Mouse (Mus musculus) frontal cortex, postnatal 10 days (tissue): ENCODE measurements around the gene Entpd3.
"Not testable (repeated sequence)": the region's sequence is repeated elsewhere in the genome, so short reads cannot be mapped to it uniquely, and the experiment has no call there.

Experiments used
- DNase-seq, 2 experiments: peaks; one replicate each; pipeline ENCODE4 v3.0.0; 2022; ENCODE audit warnings: low spot score in 2 of 2, mixed read lengths in 1 of 2

Entpd3 gene

GRCm38 (mm10) chr9:120533446-120533950 is 6.1 kb upstream of the Entpd3 start:
- DNase-seq = not testable (repeated sequence)

- no peak for DNase-seq
Observed at GRCm38 (mm10) chr9:120541411-120541810, 1.8 kb downstream of the Entpd3 start.

- DNase-seq = no peak
Observed at GRCm38 (mm10) chr9:120542241-120542640, 2.6 kb downstream of the Entpd3 start.

- no peak for DNase-seq
Observed at GRCm38 (mm10) chr9:120545994-120546393, 6.4 kb downstream of the Entpd3 start.

- no peak for DNase-seq
Observed at GRCm38 (mm10) chr9:120546482-120546881, 6.9 kb downstream of the Entpd3 start.

GRCm38 (mm10) chr9:120547026-120547668 is 7.5 kb downstream of the Entpd3 start:
- no peak for DNase-seq

- no peak for DNase-seq
Observed at GRCm38 (mm10) chr9:120550778-120551177, 11.2 kb downstream of the Entpd3 start.

- DNase-seq = no peak
Observed at GRCm38 (mm10) chr9:120563590-120563989, 24.0 kb downstream of the Entpd3 start.

- DNase-seq = no peak
Observed at GRCm38 (mm10) chr9:120564247-120564646, 24.6 kb downstream of the Entpd3 start.

- DNase-seq = no peak
Observed at GRCm38 (mm10) chr9:120566384-120566783, 26.8 kb downstream of the Entpd3 start.

- no peak for DNase-seq
Observed at GRCm38 (mm10) chr9:120568917-120569316, 29.3 kb downstream of the Entpd3 start.

GRCm38 (mm10) chr9:120569721-120570333 is 30.2 kb downstream of the Entpd3 start:
- DNase-seq = peak; percentile 18 to 43

GRCm38 (mm10) chr9:120570334-120570725 is 30.7 kb downstream of the Entpd3 start:
- no peak for DNase-seq

GRCm38 (mm10) chr9:120570741-120571592 is 31.3 kb downstream of the Entpd3 start, which contains the start of gene Rpl14:
TSS of gene Rpl14 (plus strand) at chr9:120571444.
- peak; percentile 95 to 98 for DNase-seq

GRCm38 (mm10) chr9:120571593-120572385 is 32.2 kb downstream of the Entpd3 start:
- no peak for DNase-seq

- no peak for DNase-seq
Observed at GRCm38 (mm10) chr9:120575748-120576661, 36.4 kb downstream of the Entpd3 start.

- no peak for DNase-seq
Observed at GRCm38 (mm10) chr9:120576662-120577013, 37.0 kb downstream of the Entpd3 start.

GRCm38 (mm10) chr9:120577133-120577651 is 37.6 kb downstream of the Entpd3 start:
- peak; percentile 78 to 79 for DNase-seq

- no peak for DNase-seq
Observed at GRCm38 (mm10) chr9:120577706-120578405, 38.2 kb downstream of the Entpd3 start.

- peak in 1 of 2 experiments; percentile 22 for DNase-seq
Observed at GRCm38 (mm10) chr9:120578701-120579100, 39.1 kb downstream of the Entpd3 start.
